Mouse (Mus musculus) neural tube, embryonic 15.5 days (tissue): ENCODE measurements around the gene Ncoa3. TPM values are rescaled to one million over a fixed set of nuclear protein-coding genes. Genes with fewer than 3 reads are reported as not detected.
A peak's percentile ranks its signal among the peaks of the same experiment; 100 is the strongest.

ENCODE experiments used
- ATAC-seq: fragments of 200-750 bp; cut with Nextera tagmentation; 2 replicates; pipeline ENCODE4 v1.8.0; 2017; ENCODE audit warnings: mild to moderate bottlenecking, moderate TSS enrichment, moderate library complexity; ENCODE audit not compliant: low FRiP score
- H3K27ac ChIP-seq: fragments of 300-500 bp; sonication (generic); replicated peaks from 2 replicates; pipeline ENCODE4 v1.5.1; 2015; ENCODE audit warnings: mild to moderate bottlenecking, inconsistent platforms
- H3K27me3 ChIP-seq: fragments of 300-500 bp; sonication (generic); replicated peaks from 2 replicates; pipeline ENCODE4 v1.6.1; 2015; ENCODE audit warnings: inconsistent platforms
- H3K36me3 ChIP-seq: fragments of 300-500 bp; sonication (generic); 2 replicates; pipeline ENCODE4 v1.6.1; 2015; ENCODE audit warnings: inconsistent platforms
- H3K4me1 ChIP-seq: fragments of 300-500 bp; sonication (generic); 2 replicates; pipeline ENCODE4 v1.6.1; 2015; ENCODE audit warnings: inconsistent platforms
- H3K4me2 ChIP-seq: fragments of 300-500 bp; sonication (generic); 2 replicates; pipeline ENCODE4 v1.6.1; 2015; ENCODE audit warnings: inconsistent platforms, mild to moderate bottlenecking, moderate library complexity
- H3K4me3 ChIP-seq: fragments of 300-500 bp; sonication (generic); replicated peaks from 2 replicates; pipeline ENCODE4 v1.5.1; 2015; ENCODE audit warnings: mild to moderate bottlenecking, inconsistent platforms
- H3K9ac ChIP-seq: fragments of 300-500 bp; sonication (generic); replicated peaks from 2 replicates; pipeline ENCODE4 v1.6.1; 2015; ENCODE audit warnings: mild to moderate bottlenecking, inconsistent platforms
- H3K9me3 ChIP-seq: fragments of 300-500 bp; sonication (generic); replicated peaks from 2 replicates; pipeline ENCODE4 v1.6.1; 2016; ENCODE audit warnings: inconsistent platforms
- WGBS: fragments of 180-500 bp; shearing (Covaris S2); methylation state at CpG from one replicate; pipeline ENCODE4 v1.1.7; 2015; ENCODE audit warnings: mixed read lengths; 5-methylcytosine and 5-hydroxymethylcytosine counted together
- polyA plus RNA-seq: library from polyadenylated mRNA; unstranded; fragments of >200 nt; fragmentation: Nextera tagmentation; extraction: Ambion mirVana; gene quantifications from 2 replicates; pipeline ENCODE4 v1.2.1, GENCODE M21; 2015

Ncoa3 gene
- polyA plus RNA-seq, 1 experiment from 2014 or later: 13.3 TPM

DNA sequence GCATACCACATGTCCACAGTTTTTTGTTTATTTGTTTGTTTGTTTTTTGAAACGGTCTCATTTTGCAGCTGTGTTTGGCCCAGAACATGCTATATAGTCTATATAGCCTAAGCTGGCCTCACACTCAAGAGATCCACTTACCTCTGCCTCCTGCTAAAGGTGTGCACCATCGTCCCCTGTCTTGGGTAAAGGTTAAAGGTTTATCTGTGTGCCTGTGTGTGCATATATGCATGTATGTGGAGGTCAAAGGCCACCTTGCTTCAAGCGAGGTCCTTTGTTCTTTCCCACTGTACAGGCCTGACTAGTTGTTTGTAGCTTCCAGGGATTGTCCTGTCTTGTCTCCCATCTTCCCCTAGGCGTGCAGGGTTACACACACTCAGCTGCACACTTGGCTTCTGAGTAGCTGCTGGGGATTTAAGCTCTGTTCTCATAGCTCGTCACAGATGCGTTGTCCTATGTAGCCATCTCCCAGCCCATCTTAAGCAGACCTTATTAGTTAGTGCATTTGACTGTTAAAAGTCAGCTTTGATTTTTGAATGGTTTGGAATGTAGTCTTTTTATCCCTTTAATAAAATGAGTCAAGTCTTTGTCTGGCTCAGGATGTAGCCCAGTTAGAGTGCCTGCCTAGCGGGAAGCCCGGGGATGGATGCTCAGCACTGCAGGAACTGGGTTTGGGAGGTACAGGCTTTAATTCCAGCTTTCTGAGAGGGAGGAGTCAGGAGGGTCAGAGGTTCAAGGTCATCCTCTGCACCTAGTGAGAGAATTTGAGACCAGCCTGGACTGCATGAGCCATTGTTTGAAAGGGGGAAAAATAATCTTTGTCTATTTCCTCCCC, 16.3 kb downstream of the Ncoa3 start:
- Histone ChIP-seq H3K4me1 (peaks cover 31% of the 10 kb centered on the region), H3K27me3 (no peaks in the 10 kb centered on the region), H3K4me3 (no peak overlapping the region), H3K27ac (peak overlapping the region; percentile 51; the same call in 1 of the 2 replicates), H3K36me3 (no peaks in the 10 kb centered on the region), H3K4me2 (no peak overlapping the region), H3K9ac (no peak overlapping the region), H3K9me3 (no peaks in the 10 kb centered on the region)
- WGBS: 47% methylated on average over 8 of the region's 8 CpGs
- ATAC-seq: no peak

DNA sequence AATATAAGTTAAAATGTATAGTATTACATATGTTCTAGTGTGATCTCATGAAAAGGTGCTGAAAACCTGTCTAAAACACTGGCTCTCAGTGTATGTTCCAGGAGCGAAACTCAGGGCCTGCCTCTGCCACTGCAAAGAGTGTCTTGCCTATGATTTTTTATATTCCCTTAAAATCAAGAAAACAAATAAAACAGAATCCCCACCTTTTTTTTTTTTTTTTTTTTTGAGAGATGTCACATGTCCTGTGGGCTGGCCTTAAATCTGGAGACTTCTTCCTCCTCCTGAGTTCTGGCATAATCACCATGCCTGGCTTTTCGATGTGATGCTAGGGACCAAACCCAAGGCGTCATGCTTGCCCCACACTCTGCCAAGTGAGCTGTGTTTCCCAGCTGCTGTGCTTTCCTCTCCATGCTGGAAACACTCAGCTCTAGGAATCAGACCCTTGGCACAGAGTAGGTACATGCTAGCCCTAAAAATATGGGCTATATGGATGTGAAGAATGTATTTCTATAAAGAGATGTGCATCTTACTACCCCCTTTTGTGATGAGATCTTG, 17.0 kb downstream of the Ncoa3 start:
- no peak overlapping the region for H3K4me3 ChIP-seq
- H3K9ac ChIP-seq: no peak overlapping the region
- H3K36me3 ChIP-seq: no peaks in the 10 kb centered on the region
- WGBS: 75% methylated on average over 3 of the region's 3 CpGs
- H3K9me3 ChIP-seq: no peaks in the 10 kb centered on the region
- no peak overlapping the region for H3K4me2 ChIP-seq
- ATAC-seq: no peak
- H3K27ac ChIP-seq: peak overlapping the region; percentile 51
- H3K27me3 ChIP-seq: no peaks in the 10 kb centered on the region
- H3K4me1 ChIP-seq: peaks cover 31% of the 10 kb centered on the region

DNA sequence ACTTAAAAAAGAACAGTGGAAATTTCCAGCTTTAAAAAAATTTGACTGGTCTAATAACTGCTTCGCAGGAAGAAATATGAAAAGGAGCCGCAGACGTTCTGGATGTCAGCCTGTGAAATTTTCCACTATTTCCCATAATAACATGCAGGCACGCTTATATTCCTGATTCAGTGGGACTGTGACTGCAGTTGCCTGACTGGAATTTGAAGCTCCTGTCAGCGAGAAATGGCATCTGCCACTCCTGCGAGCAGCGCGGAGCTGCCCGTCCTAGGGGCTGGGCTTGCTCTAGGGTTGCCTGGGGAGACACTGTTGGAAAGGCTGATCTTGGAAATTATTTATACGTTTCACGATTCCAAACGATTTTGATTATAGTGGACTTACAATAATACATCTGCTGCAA, 17.9 kb downstream of the Ncoa3 start:
- Histone ChIP-seq H3K36me3 (no peaks in the 10 kb centered on the region), H3K4me1 (peaks cover 31% of the 10 kb centered on the region), H3K27me3 (no peaks in the 10 kb centered on the region), H3K9ac (no peak overlapping the region), H3K27ac (no peak overlapping the region), H3K4me2 (no peak overlapping the region), H3K9me3 (no peaks in the 10 kb centered on the region), H3K4me3 (no peak overlapping the region)
- 58% methylated on average over 12 of the region's 12 CpGs for WGBS
- ATAC-seq: no peak

DNA sequence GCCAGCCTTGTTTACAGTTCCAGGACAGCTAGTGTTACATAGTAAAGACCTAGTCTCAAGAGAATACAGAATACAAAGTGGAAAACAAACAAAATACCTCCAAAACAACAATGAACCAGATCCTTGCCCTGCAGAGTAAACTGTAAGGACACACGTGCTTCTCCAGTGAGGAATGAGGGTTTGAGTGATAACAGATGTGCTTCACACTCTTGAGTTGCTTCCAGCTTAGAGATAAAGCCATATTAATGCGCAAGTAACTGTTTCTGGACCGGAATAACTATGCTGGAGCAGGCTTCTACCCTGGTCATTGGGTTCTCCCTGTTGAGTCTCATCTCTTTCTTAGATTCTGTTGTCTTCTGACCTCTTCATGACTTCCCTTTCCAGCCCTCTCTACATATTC, 19.0 kb downstream of the Ncoa3 start:
- no peak overlapping the region for H3K4me2 ChIP-seq
- no peaks in the 10 kb centered on the region for H3K27me3 ChIP-seq
- no peak overlapping the region; the same call in 1 of the 2 replicates for H3K27ac ChIP-seq
- no peak overlapping the region for H3K4me3 ChIP-seq
- 74% methylated on average over 3 of the region's 3 CpGs for WGBS
- peaks cover 31% of the 10 kb centered on the region for H3K4me1 ChIP-seq
- ATAC-seq: no peak
- no peaks in the 10 kb centered on the region for H3K36me3 ChIP-seq
- no peak overlapping the region for H3K9ac ChIP-seq
- no peaks in the 10 kb centered on the region for H3K9me3 ChIP-seq

DNA sequence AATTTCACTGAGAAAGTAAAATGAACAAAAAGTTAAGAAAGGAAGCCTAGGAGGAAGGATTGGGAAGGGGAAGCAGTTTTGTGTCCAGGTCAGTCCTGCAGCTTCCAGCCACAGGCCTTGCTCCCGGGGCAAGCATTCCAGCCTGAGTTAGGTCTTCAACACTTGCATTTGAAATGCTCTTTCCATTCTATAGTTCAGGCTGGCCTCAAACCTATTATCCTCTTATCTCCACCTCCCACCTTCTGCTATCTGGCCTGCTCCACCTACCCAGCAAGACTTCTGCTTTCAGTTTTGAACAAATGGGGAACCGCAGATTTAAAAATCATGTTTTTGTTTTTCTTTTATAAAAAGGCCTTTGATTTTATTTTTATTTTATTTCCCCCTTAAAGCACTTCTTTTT, 19.7 kb downstream of the Ncoa3 start:
- Histone ChIP-seq H3K27me3 (no peaks in the 10 kb centered on the region), H3K27ac (no peak overlapping the region), H3K4me2 (no peak overlapping the region), H3K4me1 (peaks cover 29% of the 10 kb centered on the region), H3K9ac (no peak overlapping the region), H3K9me3 (no peaks in the 10 kb centered on the region), H3K4me3 (no peak overlapping the region), H3K36me3 (no peaks in the 10 kb centered on the region)
- 68% methylated on average over 2 of the region's 2 CpGs for WGBS
- ATAC-seq: no peak

DNA sequence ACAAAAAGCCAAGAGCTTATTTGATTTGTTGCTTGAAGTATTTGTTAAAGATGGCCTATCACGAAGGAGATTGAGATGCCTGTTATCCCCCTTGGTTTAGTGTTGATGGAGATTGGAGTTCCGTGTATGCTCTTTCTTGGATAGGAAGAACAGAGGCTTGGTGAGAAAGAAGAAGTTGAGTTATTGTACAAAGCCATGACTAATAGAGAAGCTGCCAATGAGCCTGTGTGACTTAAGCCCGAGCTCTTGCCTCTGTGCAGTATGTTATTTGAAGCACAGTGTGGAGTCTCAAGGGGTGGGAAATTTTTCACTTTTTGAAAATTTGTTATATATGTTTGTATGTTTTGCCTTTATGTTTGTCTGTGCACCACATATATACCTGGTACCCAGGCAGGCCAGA, 26.3 kb downstream of the Ncoa3 start:
- H3K36me3 ChIP-seq: no peaks in the 10 kb centered on the region
- H3K27me3 ChIP-seq: no peaks in the 10 kb centered on the region
- H3K9ac ChIP-seq: no peak overlapping the region
- no peak for ATAC-seq
- 82% methylated on average over 3 of the region's 3 CpGs for WGBS
- peaks cover 23% of the 10 kb centered on the region for H3K4me1 ChIP-seq
- no peak overlapping the region for H3K4me2 ChIP-seq
- no peak overlapping the region for H3K4me3 ChIP-seq
- H3K9me3 ChIP-seq: no peaks in the 10 kb centered on the region
- H3K27ac ChIP-seq: no peak overlapping the region

DNA sequence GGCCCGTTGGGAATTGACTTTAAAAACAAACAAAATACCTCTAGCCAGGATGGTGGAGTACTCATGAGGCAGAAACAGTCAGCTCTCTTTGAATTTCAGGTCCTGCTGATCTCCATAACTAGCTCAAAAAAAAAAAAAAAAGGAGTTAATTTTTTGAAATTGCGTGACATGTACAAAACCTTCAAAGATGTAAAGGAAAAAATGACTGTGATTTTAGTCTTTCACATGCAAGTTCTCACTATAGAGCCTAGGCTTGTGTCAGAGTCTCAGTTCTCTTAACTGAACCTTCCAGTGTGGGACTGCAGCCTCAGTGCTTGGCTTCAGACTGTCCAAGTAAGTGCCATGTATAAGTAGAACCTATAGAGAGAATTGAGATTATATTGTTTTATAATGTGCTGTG, 27.6 kb downstream of the Ncoa3 start:
- H3K4me3 ChIP-seq: no peak overlapping the region
- H3K4me2 ChIP-seq: no peak overlapping the region
- H3K9me3 ChIP-seq: no peaks in the 10 kb centered on the region
- no peaks in the 10 kb centered on the region for H3K27me3 ChIP-seq
- 0 out of 2 replicates have a peak overlapping the region, but pooled peaks have one; percentile 28 for H3K27ac ChIP-seq
- H3K4me1 ChIP-seq: peaks cover 23% of the 10 kb centered on the region
- H3K36me3 ChIP-seq: no peaks in the 10 kb centered on the region
- 90% methylated on average over 2 of the region's 2 CpGs for WGBS
- no peak overlapping the region for H3K9ac ChIP-seq
- ATAC-seq: no peak

DNA sequence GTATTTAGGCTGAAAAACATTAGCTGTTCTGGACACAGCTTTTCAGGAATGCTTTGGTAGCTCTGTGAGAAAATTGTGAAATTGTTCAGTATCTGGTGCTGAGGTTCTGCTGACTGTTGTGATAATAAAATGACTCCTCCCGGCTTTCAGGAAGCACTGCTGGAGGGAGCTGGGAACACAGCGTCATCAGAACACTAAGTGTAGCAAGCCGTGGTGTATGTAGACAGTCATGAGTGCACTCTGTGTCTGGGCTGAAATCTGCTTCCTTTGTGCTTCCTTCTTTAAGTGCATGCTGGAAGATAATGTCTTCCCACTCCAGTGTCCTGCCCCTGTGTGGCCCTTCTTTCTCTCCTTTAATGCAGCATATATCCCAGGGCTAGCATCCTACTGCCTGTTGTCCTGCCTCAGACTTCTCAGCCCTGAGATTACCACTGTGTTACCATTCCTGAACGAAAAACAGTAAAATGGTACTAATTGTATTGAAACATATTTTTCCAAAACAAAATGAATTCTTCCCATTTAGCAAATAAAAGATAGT, 28.7 kb downstream of the Ncoa3 start:
- H3K4me1 ChIP-seq: peaks cover 23% of the 10 kb centered on the region
- 6% methylated on average over 4 of the region's 4 CpGs for WGBS
- peak overlapping the region; percentile 76 for H3K27ac ChIP-seq
- H3K27me3 ChIP-seq: no peaks in the 10 kb centered on the region
- H3K9ac ChIP-seq: 0 out of 2 replicates have a peak overlapping the region, but pooled peaks have one; percentile 20
- ATAC-seq: peak; percentile 55; the same call in 1 of the 2 replicates
- no peak overlapping the region for H3K4me3 ChIP-seq
- H3K9me3 ChIP-seq: no peaks in the 10 kb centered on the region
- H3K4me2 ChIP-seq: no peak overlapping the region; the same call in 1 of the 2 replicates
- H3K36me3 ChIP-seq: no peaks in the 10 kb centered on the region

DNA sequence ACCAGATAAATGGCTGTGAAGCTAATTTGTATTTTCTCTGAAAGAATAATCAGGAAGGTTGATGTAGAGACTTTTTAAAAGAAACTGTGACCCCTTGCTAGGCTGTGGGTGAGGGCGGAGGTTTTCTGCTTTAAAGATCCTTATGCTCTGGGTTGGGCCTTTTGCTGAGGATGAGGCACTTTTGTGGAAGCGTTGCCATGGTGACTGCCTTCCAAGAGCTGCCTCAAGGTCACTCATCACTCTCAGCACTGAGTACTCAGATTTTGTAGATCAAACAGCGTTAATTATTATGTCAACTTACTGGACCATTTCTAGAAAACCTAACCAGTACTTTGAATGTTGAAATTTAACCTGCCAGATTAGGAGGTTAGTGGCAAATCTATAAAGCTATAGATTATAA, 29.2 kb downstream of the Ncoa3 start:
- WGBS: 11% methylated on average over 3 of the region's 3 CpGs
- no peak overlapping the region for H3K4me2 ChIP-seq
- peak; percentile 80 for ATAC-seq

DNA sequence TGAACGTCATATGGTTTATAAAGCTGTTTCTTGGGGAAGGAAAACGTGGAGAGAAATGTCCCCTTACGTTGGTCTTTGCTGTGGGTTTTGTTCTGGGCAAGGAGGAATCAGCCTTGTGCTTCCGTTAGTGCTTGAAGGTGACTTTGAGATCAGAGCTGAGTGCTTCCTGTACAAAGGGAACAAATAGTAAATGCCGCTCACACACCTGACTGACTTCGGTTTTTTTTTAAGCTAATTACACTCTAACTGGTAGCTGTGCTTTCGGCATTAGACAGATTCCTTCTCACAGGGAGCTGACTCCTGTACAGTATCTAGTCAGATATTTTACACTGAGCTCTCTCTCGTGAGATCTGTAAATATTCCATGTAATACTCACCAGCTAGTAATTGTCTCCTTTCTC, 29.9 kb downstream of the Ncoa3 start:
- Histone ChIP-seq H3K9ac (no peak overlapping the region; the same call in 1 of the 2 replicates), H3K4me2 (no peak overlapping the region), H3K9me3 (no peaks in the 10 kb centered on the region), H3K4me1 (peaks cover 23% of the 10 kb centered on the region), H3K36me3 (no peaks in the 10 kb centered on the region), H3K27ac (peak overlapping the region; percentile 76), H3K27me3 (no peaks in the 10 kb centered on the region), H3K4me3 (no peak overlapping the region)
- 35% methylated on average over 8 of the region's 8 CpGs for WGBS
- ATAC-seq: no peak

More for the DNA sequence above, 29.2 kb downstream of the Ncoa3 start:
- H3K27me3 ChIP-seq: no peaks in the 10 kb centered on the region
- no peaks in the 10 kb centered on the region for H3K9me3 ChIP-seq
- peaks cover 23% of the 10 kb centered on the region for H3K4me1 ChIP-seq
- no peak overlapping the region for H3K9ac ChIP-seq
- peak overlapping the region; percentile 76 for H3K27ac ChIP-seq
- no peaks in the 10 kb centered on the region for H3K36me3 ChIP-seq
- H3K4me3 ChIP-seq: no peak overlapping the region

DNA sequence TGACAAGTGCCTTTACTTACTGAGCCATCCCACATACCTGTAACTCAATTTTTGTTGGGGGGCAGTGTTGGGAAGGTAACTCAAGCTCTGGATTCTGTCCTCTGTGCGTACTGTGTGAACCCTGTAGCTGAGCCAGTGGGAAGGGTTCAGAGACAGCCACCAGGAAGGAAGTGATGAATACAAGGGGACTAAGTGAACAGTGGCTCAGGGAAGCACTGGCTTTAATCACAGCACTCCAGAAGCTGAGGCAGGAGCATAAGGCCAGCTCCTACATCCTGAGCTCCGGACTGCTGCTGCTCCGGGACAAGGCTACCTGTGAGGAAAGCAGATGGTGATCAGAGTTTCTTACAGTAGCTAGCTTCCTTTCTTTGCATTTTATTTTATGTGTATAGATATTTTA, 31.6 kb downstream of the Ncoa3 start:
- Histone ChIP-seq H3K9me3 (no peaks in the 10 kb centered on the region), H3K36me3 (no peaks in the 10 kb centered on the region), H3K4me2 (no peak overlapping the region), H3K4me1 (peaks cover 25% of the 10 kb centered on the region), H3K27ac (no peak overlapping the region), H3K9ac (no peak overlapping the region), H3K4me3 (no peak overlapping the region), H3K27me3 (no peaks in the 10 kb centered on the region)
- 96% methylated on average over 3 of the region's 3 CpGs for WGBS
- no peak for ATAC-seq

DNA sequence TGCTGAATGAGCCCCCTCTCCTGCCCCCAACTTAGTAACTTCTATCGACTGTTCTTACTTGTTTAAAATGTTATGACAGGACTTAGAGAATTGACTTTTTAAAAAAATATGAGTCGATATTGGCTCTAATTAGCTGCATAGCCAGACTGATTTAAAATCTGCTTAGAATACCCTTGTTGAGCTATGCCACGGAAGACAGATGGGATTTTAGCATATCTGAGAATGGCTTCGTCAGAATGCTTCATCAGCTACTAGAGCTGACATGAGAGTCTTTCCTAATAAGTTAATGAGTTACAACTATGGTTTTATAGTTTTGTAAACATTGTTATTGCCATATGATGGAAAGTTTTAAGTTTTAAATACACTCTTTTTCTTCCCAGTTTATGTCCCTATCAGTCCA, 32.2 kb downstream of the Ncoa3 start:
- no peak overlapping the region for H3K27ac ChIP-seq
- ATAC-seq: no peak
- no peak overlapping the region for H3K4me3 ChIP-seq

More for the DNA sequence above, 32.2 kb downstream of the Ncoa3 start:
- Histone ChIP-seq H3K36me3 (no peaks in the 10 kb centered on the region), H3K4me1 (peaks cover 28% of the 10 kb centered on the region), H3K27me3 (no peaks in the 10 kb centered on the region), H3K9ac (no peak overlapping the region), H3K4me2 (no peak overlapping the region), H3K9me3 (no peaks in the 10 kb centered on the region)
- WGBS: 79% methylated on average over 4 of the region's 4 CpGs
